8 mouse cellular contexts compared by ENCODE assay signal in genomic region chr9:77544354-77545067, GRCm38 (mm10). TPM values are rescaled to one million over a fixed set of nuclear protein-coding genes. Genes with fewer than 3 reads are reported as not detected.
A peak's percentile ranks its signal among the peaks of the same experiment; 100 is the strongest.
DNase-seq lines count a peak whose midpoint lies in the region; ATAC-seq and TF ChIP-seq lines count a peak whose summit lies in the region.

Gene Lrrc1, minus strand, starts transcription at chr9:77544870.

- under 1% methylated on average over 74 of the region's 88 CpGs for WGBS in hindbrain, embryonic 14.5 days

- H3K27me3 ChIP-seq in Patski = no peaks in the 10 kb centered on the region
- no peaks in the 10 kb centered on the region for H3K27me3 ChIP-seq in hindbrain, embryonic 14.5 days (ENCODE audit: control insufficient read depth, insufficient read depth, low read length)

- no peaks in the 10 kb centered on the region for H3K9me3 ChIP-seq in hindbrain, embryonic 14.5 days (ENCODE audit: control insufficient read depth, low read length)

- H3K4me1 ChIP-seq in hindbrain, embryonic 14.5 days (replicated peaks; ENCODE audit: control insufficient read depth, insufficient read depth, low read length) = peaks cover 15% of the 10 kb centered on the region

- CTCF ChIA-PET in Patski (lab: Charles Lee) = interaction anchor here (0.7 to 1.4 kb wide), 6 partner anchors 9 to 75 kb away, joined by 3 to 4 read pairs (median 3); no protein-coding TSS in a partner anchor

- H3K36me3 ChIP-seq in hindbrain, embryonic 14.5 days (replicated peaks; ENCODE audit: control insufficient read depth, insufficient read depth) = no peaks in the 10 kb centered on the region

- H3K27ac ChIP-seq in hindbrain, embryonic 14.5 days = peak within 1 kb of the TSS; percentile 66

- peak within 1 kb of the TSS; percentile 76 for H3K9ac ChIP-seq in hindbrain, embryonic 14.5 days

- POLR2A ChIA-PET in Patski (lab: Charles Lee) = interaction anchor here (0.7 to 1.3 kb wide), 4 partner anchors 9 to 126 kb away, joined by 3 to 4 read pairs (median 3); no protein-coding TSS in a partner anchor

- no peak for TF ChIP-seq CTCF in Patski (IDR thresholded peaks at IDR 0.05)

- H3K4me2 ChIP-seq in hindbrain, embryonic 14.5 days (replicated peaks) = peak within 1 kb of the TSS; percentile 99

- peak within 1 kb of the TSS; percentile 90 for H3K4me3 ChIP-seq in hindbrain, embryonic 14.5 days (replicated peaks; ENCODE audit: low read length)

- peak; percentile 19 for DNase-seq in Patski (ENCODE audit: low read depth, low spot score)
- peak; percentile 89 to 93 for DNase-seq in cerebellum, postnatal 14 days
- DNase-seq in frontal cortex, postnatal 25 days (ENCODE audit: low spot score in 2 of 2) = peak; percentile 66 to 77
- peak; percentile 91 for DNase-seq in hindbrain, embryonic 14.5 days (ENCODE audit: low spot score)
- DNase-seq in layer of hippocampus, postnatal 36 days = peak; percentile 88
- peak; percentile 87 for DNase-seq in lung, postnatal 36 days
- DNase-seq in right cerebral cortex, adult 18-20 months = peak; percentile 88
- peak; percentile 62 for DNase-seq in urinary bladder, postnatal 10 days (ENCODE audit: low spot score)

- in situ Hi-C loops in Patski (cut with MboI; ENCODE audit: low pct_unique_long_range_greater_than_20kb) = no loop called here

- peak; percentile 70 for ATAC-seq in Patski
- peak; percentile 93 for ATAC-seq in hindbrain, embryonic 14.5 days (ENCODE audit: low FRiP score)

RNA-seq across cellular contexts. Expression of gene Lrrc1, which starts in this region (rescaled TPM):
- 27.4 TPM for polyA plus RNA-seq in Patski (2021)
- 6.4 and 7.0 TPM in 2 replicates for polyA plus RNA-seq in hindbrain, embryonic 14.5 days (2014; fragmentation: Nextera tagmentation; extraction: Ambion mirVana)
- total RNA-seq in layer of hippocampus, postnatal 36 days (2021) = 1 to 10 TPM; 7.8 to 8.0 TPM

Comparison
In these comparisons a context has a peak if more than half of its experiments do, and no peak if none do; other contexts are left out.
1. Peak in every context shown above with its lines: DNase-seq, ATAC-seq, H3K4me3 ChIP-seq and H3K27ac ChIP-seq.
2. DNase-seq: peak in every context shown above with its lines; median percentile 91 in cerebellum, postnatal 14 days; 91 in hindbrain, embryonic 14.5 days; 88 in layer of hippocampus, postnatal 36 days; 88 in right cerebral cortex, adult 18-20 months; 87 in lung, postnatal 36 days; 72 in frontal cortex, postnatal 25 days; 62 in urinary bladder, postnatal 10 days; 19 in Patski.